Mouse (Mus musculus) hindbrain, embryonic 16.5 days (tissue): ENCODE measurements at regions not wholly inside any gene's neighbourhood (a gene's known extent, or its start where the extent isn't known, plus 50 kb on each side); places are given as distances from the start of the nearest gene placed in this dataset.

ENCODE experiments used
- ATAC-seq: fragments of 200-750 bp; cut with Nextera tagmentation; 2 replicates; pipeline ENCODE4 v1.8.0; 2017; ENCODE audit warnings: moderate TSS enrichment, moderate library complexity
- H3K27ac ChIP-seq: fragments of 300-500 bp; sonication (generic); 2 replicates; pipeline ENCODE4 v1.5.1; 2014; ENCODE audit warnings: low read depth, mild to moderate bottlenecking, control low read depth, low read length, moderate library complexity
- H3K27me3 ChIP-seq: fragments of 300-500 bp; sonication (generic); replicated peaks from 2 replicates; pipeline ENCODE4 v1.6.1; 2014; ENCODE audit warnings: low read length; ENCODE audit not compliant: control insufficient read depth, insufficient read depth
- H3K36me3 ChIP-seq: fragments of 300-500 bp; sonication (generic); 2 replicates; pipeline ENCODE4 v1.6.1; 2014; ENCODE audit warnings: mild to moderate bottlenecking, low read length, moderate library complexity, mixed read lengths; ENCODE audit not compliant: control insufficient read depth, insufficient read depth
- H3K4me1 ChIP-seq: fragments of 300-500 bp; sonication (generic); 2 replicates; pipeline ENCODE4 v1.6.1; 2014; ENCODE audit warnings: low read depth, low read length; ENCODE audit not compliant: control insufficient read depth, insufficient read depth
- H3K4me2 ChIP-seq: fragments of 300-500 bp; sonication (generic); 2 replicates; pipeline ENCODE4 v1.6.1; 2014; ENCODE audit warnings: mild to moderate bottlenecking, low read length, control low read depth, moderate library complexity
- H3K4me3 ChIP-seq: fragments of 300-500 bp; sonication (generic); 2 replicates; pipeline ENCODE4 v1.5.1; 2014; ENCODE audit warnings: mild to moderate bottlenecking, low read length, control low read depth, moderate library complexity
- H3K9ac ChIP-seq: fragments of 300-500 bp; sonication (generic); 2 replicates; pipeline ENCODE4 v1.6.1; 2014; ENCODE audit warnings: low read depth, mild to moderate bottlenecking, control low read depth, low read length, moderate library complexity
- H3K9me3 ChIP-seq: fragments of 300-500 bp; sonication (generic); 2 replicates; pipeline ENCODE4 v1.6.1; 2014; ENCODE audit warnings: mild to moderate bottlenecking, low read length, moderate library complexity; ENCODE audit not compliant: control insufficient read depth
- WGBS: fragments of 180-500 bp; shearing (Covaris S2); extraction: QIAGEN DNeasy Blood & Tissue Kit; methylation state at CpG from one replicate; pipeline ENCODE4 v1.1.7; 2014; 5-methylcytosine and 5-hydroxymethylcytosine counted together

DNA sequence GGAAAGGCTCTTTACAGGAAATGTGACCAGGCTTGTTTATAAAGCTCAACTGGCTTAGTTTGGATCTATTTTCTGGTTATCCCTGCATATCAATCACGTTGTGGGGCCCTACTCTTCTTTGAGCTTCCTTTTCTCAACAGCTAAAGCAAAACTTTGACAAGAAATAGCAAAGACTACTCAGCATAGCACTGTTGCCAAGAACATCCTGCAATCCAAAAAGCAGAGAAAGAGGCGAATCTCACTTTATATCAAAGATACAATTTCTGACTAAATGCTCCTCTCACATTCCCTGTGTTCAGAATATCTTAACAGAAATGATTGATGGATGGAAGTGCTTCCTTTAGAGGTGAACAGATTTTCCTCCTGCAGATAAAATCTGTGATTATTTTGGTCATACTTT is 666.1 kb downstream of the Efnb2 start:
- WGBS = 59% methylated on average over 2 of the region's 2 CpGs
- H3K27ac ChIP-seq = no peak overlapping the region
- no peak for ATAC-seq

DNA sequence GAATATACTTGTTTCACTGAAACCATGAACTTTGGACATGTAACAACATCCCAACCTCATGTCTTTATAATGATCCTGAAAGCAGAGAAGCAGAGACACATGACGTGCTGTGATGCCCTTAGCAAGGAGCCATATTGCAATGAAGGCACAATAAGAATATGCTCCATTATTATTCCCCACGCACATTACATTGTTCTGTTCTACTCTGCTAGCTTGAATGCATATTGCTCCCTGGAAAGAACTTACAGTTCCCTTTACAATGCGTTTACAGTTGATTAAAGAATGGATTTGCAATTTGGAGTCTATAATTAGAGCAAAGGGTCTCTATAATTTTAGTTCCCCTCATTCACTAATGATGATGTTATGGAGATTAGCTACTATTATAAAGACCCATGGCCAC is 672.2 kb downstream of the Efnb2 start:
- no peak overlapping the region for H3K4me3 ChIP-seq
- 69% methylated on average over 3 of the region's 3 CpGs for WGBS
- H3K27me3 ChIP-seq = no peaks in the 10 kb centered on the region
- no peak overlapping the region for H3K9ac ChIP-seq
- H3K4me1 ChIP-seq = no peaks in the 10 kb centered on the region
- no peak overlapping the region for H3K27ac ChIP-seq
- H3K4me2 ChIP-seq = no peak overlapping the region
- ATAC-seq = 0 out of 2 replicates have a peak, but pooled peaks have one; percentile 42
- no peaks in the 10 kb centered on the region for H3K36me3 ChIP-seq
- no peaks in the 10 kb centered on the region for H3K9me3 ChIP-seq

More for the DNA sequence above, 666.1 kb downstream of the Efnb2 start:
- Histone ChIP-seq H3K27me3 (no peaks in the 10 kb centered on the region), H3K4me2 (no peak overlapping the region), H3K9ac (no peak overlapping the region), H3K4me3 (no peak overlapping the region), H3K36me3 (no peaks in the 10 kb centered on the region), H3K4me1 (no peaks in the 10 kb centered on the region), H3K9me3 (no peaks in the 10 kb centered on the region)

DNA sequence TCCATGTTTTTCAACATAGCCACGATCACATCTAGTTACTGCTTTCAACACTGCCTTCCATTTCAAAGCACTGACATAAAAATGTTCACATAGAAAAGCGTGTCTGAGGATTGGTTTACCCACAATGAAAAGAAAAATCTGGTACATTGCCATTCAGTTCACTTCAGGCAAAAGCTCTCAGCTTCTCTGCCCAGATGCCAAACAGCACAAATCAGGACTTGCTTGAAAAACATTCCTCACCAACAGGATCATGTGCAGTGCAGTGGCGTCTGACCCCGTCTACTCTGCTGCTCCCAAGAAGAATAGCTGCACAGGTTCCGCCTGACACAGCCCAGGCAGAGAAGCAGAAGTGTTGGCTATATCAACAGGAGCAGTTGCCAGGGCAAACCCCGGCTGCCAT is 684.0 kb downstream of the Efnb2 start:
- Histone ChIP-seq H3K9me3 (no peaks in the 10 kb centered on the region), H3K4me1 (no peaks in the 10 kb centered on the region), H3K9ac (no peak overlapping the region), H3K27ac (no peak overlapping the region), H3K36me3 (no peaks in the 10 kb centered on the region), H3K27me3 (no peaks in the 10 kb centered on the region), H3K4me3 (no peak overlapping the region), H3K4me2 (no peak overlapping the region)
- WGBS = 70% methylated on average over 6 of the region's 6 CpGs
- no peak for ATAC-seq

DNA sequence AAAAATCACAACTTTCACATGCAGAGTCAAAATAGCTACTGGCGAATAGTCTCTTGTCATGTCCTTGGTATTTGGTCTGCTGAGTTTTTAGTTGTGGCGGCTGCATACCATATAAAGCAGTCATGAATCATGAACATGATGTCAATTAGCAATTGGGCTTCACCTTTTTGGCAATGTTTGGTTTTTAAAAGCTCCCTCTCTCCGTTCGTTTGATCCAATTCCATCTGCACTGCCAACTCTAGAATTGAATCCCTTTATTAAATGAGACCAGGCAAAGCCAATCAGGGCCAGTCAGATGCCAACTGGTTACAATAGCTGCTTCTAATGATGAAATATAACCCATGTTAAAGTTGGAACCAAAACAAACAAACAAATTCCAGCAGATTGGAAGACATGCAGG is 687.3 kb downstream of the Efnb2 start:
- no peaks in the 10 kb centered on the region for H3K36me3 ChIP-seq
- H3K4me2 ChIP-seq = no peak overlapping the region
- no peak overlapping the region for H3K9ac ChIP-seq
- ATAC-seq = no peak
- H3K9me3 ChIP-seq = no peaks in the 10 kb centered on the region
- no peaks in the 10 kb centered on the region for H3K27me3 ChIP-seq
- H3K27ac ChIP-seq = no peak overlapping the region
- no peaks in the 10 kb centered on the region for H3K4me1 ChIP-seq
- no peak overlapping the region for H3K4me3 ChIP-seq
- WGBS = 84% methylated on average over 4 of the region's 4 CpGs

DNA sequence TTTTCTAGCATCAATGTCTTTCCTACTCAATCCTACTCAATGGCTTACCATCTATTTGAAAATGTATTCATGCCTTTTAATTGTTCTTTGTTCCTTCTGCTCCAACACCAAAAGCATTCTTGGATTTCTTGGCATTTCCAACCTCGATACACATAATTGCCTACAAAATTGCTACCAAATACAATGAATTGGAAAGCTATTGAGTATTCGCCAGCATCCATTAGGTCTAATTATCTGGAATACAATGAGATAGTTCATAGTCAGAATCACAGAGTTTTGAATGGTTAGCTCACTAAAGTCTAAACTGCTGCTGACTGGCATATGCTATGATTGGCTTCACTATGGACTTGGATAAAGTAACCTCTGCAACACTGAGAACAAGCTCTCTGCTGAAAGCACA is 696.8 kb downstream of the Efnb2 start:
- Histone ChIP-seq H3K4me3 (no peak overlapping the region), H3K9ac (no peak overlapping the region), H3K27ac (no peak overlapping the region), H3K4me1 (no peaks in the 10 kb centered on the region), H3K27me3 (no peaks in the 10 kb centered on the region), H3K9me3 (no peaks in the 10 kb centered on the region), H3K4me2 (no peak overlapping the region), H3K36me3 (no peaks in the 10 kb centered on the region)
- WGBS = 65% methylated on average over 2 of the region's 2 CpGs
- no peak for ATAC-seq

DNA sequence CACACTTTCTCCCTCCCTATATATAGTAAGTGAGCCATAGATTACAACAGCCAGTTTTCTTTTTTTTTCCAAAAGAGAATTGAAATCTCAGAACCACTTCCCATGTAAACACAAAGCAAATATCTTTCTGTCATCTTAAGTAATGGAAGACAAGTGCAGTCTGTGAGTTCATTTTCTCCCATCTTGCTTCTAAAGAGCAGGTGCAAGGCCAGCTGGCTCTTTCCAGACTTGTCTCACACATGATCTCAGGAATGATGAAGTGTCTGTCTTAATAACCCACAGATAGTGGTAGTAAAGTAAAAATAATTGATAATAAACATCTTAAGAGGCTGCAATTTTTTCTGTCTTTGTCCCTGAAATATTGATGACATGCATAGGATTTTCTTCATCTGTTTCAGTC is 704.3 kb downstream of the Efnb2 start:
- Histone ChIP-seq H3K36me3 (no peaks in the 10 kb centered on the region), H3K4me3 (no peak overlapping the region), H3K9me3 (no peaks in the 10 kb centered on the region), H3K27me3 (no peaks in the 10 kb centered on the region), H3K4me2 (no peak overlapping the region), H3K27ac (no peak overlapping the region), H3K9ac (no peak overlapping the region), H3K4me1 (no peaks in the 10 kb centered on the region)
- ATAC-seq = no peak

DNA sequence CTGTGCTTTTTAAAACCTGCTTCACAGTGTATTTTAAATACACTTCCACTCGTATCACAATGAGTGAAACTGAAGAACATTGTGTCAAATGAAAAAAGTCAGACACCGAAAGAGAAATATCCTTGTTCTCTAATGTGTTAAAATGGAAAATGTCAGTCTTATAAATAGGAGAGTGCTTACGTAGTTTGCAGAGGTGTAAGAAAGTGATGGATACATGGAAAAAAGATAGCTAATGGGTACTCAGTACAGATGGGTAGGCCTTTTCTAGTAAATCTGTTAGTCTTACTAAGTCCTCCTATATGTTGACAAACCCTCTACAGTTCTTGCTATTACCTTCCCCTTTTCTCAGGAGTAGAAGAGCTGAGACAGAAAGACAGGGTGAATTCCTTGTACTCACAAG is 706.2 kb downstream of the Efnb2 start:
- Histone ChIP-seq H3K4me3 (no peak overlapping the region), H3K4me1 (no peaks in the 10 kb centered on the region), H3K36me3 (no peaks in the 10 kb centered on the region), H3K9ac (no peak overlapping the region), H3K27ac (no peak overlapping the region), H3K4me2 (no peak overlapping the region), H3K27me3 (no peaks in the 10 kb centered on the region), H3K9me3 (no peaks in the 10 kb centered on the region)
- WGBS = 89% methylated on average over 3 of the region's 3 CpGs
- ATAC-seq = no peak

DNA sequence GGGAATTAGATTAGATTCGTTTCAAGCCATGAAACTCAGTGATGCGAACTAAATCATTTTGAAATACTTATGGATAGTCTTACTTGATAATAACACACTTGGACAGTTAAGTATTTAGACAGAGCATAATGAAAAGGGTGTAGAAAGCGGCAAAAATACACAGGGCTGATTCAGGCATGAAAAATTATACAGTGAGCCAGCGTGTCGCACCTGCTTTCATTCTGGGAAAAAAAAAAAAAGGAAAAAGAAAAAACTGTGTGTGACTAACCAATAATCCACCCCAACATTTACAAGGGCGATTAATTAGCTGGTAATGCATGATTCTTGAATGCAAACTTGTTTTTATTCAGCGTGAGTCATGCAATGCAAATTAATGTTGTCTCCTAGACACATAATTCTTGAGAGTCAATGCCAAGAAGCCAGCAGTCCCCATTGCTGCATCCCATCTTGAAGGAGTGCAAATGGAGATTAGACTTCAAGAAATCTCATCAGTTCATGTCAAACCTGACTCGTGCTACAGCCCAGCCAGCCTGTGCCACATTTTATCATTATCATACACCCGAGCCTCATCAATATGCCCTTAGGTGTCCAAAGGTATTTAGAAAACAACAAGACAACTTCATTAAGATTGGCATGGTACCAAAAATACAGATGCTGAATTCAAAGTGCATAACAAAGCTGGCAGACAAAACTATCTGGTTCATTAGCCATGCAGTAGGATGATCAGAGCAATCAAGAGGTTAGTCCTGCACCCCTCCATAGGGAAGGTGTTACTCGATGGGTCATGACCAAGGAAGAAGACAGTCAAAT is 714.9 kb downstream of the Efnb2 start:
- H3K9me3 ChIP-seq = no peaks in the 10 kb centered on the region
- no peak overlapping the region for H3K9ac ChIP-seq
- H3K36me3 ChIP-seq = no peaks in the 10 kb centered on the region
- peak; percentile 87 for ATAC-seq
- H3K4me2 ChIP-seq = no peak overlapping the region
- H3K27me3 ChIP-seq = no peaks in the 10 kb centered on the region
- 44% methylated on average over 10 of the region's 10 CpGs for WGBS
- no peak overlapping the region for H3K4me3 ChIP-seq
- no peak overlapping the region for H3K27ac ChIP-seq
- 0 out of 2 replicates have a peak, but pooled peaks cover 3% of the 10 kb centered on the region for H3K4me1 ChIP-seq

DNA sequence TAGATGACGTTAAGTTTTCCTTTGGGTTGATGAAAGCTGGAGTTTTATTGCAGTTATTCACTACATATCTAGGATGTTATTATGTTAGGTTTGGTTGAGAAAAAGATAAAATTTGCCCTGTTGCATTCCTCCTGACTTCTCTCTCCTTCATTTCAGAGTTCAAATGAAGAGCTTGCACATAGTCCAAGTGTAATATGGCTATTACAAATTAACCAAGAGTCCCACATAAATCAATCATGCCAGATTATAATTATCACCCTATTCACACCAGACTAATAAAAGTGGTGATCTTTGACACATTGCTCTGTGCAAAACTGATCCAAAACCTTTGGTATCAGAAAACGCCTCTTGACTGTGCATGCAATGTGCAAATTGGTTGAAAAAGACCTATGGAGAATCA is 724.4 kb downstream of the Efnb2 start:
- Histone ChIP-seq H3K36me3 (no peaks in the 10 kb centered on the region), H3K4me1 (no peaks in the 10 kb centered on the region), H3K27ac (no peak overlapping the region), H3K4me3 (no peak overlapping the region), H3K27me3 (no peaks in the 10 kb centered on the region), H3K9ac (no peak overlapping the region), H3K4me2 (no peak overlapping the region), H3K9me3 (no peaks in the 10 kb centered on the region)
- no peak for ATAC-seq
- 88% methylated on average over 2 of the region's 2 CpGs for WGBS
